Mouse (Mus musculus): ENCODE results near the gene 4930512M02Rik. TPM values are rescaled to one million over a fixed set of nuclear protein-coding genes. Genes with fewer than 3 reads are reported as not detected.
A peak's percentile ranks its signal among the peaks of the same experiment; 100 is the strongest.

The 4930512M02Rik gene
- polyA plus RNA-seq, 1 experiment from 2014 or later, result not detected

- 74% methylated on average over 4 of the region's 4 CpGs for WGBS
- TF ChIP-seq CTCF (IDR thresholded peaks at IDR 0.05; ENCODE audit: low read depth), result no peak
- no peaks in the 10 kb centered on the region for H3K9me3 ChIP-seq (ENCODE audit: low read depth, low read length)
- ATAC-seq (ENCODE audit: insufficient read depth), result no peak
- no peak overlapping the region for H3K27ac ChIP-seq (ENCODE audit: low read depth)
- H3K36me3 ChIP-seq (ENCODE audit: insufficient read depth), result no peaks in the 10 kb centered on the region
- no peak for DNase-seq
- H3K4me2 ChIP-seq, result no peak overlapping the region
- no peaks in the 10 kb centered on the region for H3K4me1 ChIP-seq (ENCODE audit: insufficient read depth)
- no peaks in the 10 kb centered on the region for H3K27me3 ChIP-seq (ENCODE audit: insufficient read depth, low read length)
- H3K4me3 ChIP-seq (ENCODE audit: low read depth, low read length), result no peak overlapping the region
- no peak overlapping the region for H3K9ac ChIP-seq
Measured at GRCm38 (mm10) chr11:11660651-11661050, 33.0 kb upstream of the 4930512M02Rik start.

GRCm38 (mm10) chr11:11658834-11659233, 31.2 kb upstream of the 4930512M02Rik start:
- no peak for DNase-seq
- Histone ChIP-seq H3K9ac (no peak overlapping the region), H3K9me3 (ENCODE audit: low read depth, low read length) (no peaks in the 10 kb centered on the region), H3K27ac (ENCODE audit: low read depth) (no peak overlapping the region), H3K27me3 (ENCODE audit: insufficient read depth, low read length) (no peaks in the 10 kb centered on the region), H3K4me3 (ENCODE audit: low read depth, low read length) (no peak overlapping the region), H3K4me2 (no peak overlapping the region), H3K4me1 (ENCODE audit: insufficient read depth) (no peaks in the 10 kb centered on the region), H3K36me3 (ENCODE audit: insufficient read depth) (no peaks in the 10 kb centered on the region)
- no peak for ATAC-seq (ENCODE audit: insufficient read depth)
- no peak for TF ChIP-seq CTCF (IDR thresholded peaks at IDR 0.05; ENCODE audit: low read depth)
- 70% methylated on average over 4 of the region's 4 CpGs for WGBS

DNA sequence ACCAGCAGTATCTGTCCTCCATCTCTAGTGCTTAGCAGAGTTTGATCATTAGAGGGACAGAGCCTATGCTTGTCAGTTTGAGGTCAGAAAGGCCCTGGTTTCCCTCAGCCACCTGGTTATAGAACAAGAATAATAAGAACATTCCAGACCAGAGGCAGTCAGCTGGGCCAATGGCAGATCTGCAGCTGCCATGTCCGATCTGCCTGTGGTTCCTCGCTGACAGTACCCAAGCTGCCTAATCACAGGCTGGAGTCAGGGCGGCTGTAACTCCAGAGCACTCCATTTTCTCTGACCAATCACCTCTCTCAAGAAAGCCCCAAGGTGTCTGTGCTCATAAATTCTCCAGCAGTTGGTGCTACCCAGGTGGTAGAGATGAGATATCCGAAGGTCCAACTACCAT, 30.0 kb upstream of the 4930512M02Rik start:
- no peaks in the 10 kb centered on the region for H3K36me3 ChIP-seq (ENCODE audit: insufficient read depth)
- no peaks in the 10 kb centered on the region for H3K4me1 ChIP-seq (ENCODE audit: insufficient read depth)
- no peaks in the 10 kb centered on the region for H3K27me3 ChIP-seq (ENCODE audit: insufficient read depth, low read length)
- no peak for TF ChIP-seq CTCF (IDR thresholded peaks at IDR 0.05; ENCODE audit: low read depth)
- H3K9me3 ChIP-seq (ENCODE audit: low read depth, low read length), result no peaks in the 10 kb centered on the region
- WGBS, result 77% methylated on average over 4 of the region's 4 CpGs
- DNase-seq (no peak), ATAC-seq (ENCODE audit: insufficient read depth) (no peak)
- H3K4me3 ChIP-seq (ENCODE audit: low read depth, low read length), result no peak overlapping the region
- no peak overlapping the region for H3K4me2 ChIP-seq
- H3K9ac ChIP-seq, result no peak overlapping the region
- no peak overlapping the region for H3K27ac ChIP-seq (ENCODE audit: low read depth)

- Histone ChIP-seq H3K36me3 (ENCODE audit: insufficient read depth) (no peaks in the 10 kb centered on the region), H3K27ac (ENCODE audit: low read depth) (no peak overlapping the region), H3K9ac (no peak overlapping the region), H3K27me3 (ENCODE audit: insufficient read depth, low read length) (no peaks in the 10 kb centered on the region), H3K4me3 (ENCODE audit: low read depth, low read length) (no peak overlapping the region), H3K9me3 (ENCODE audit: low read depth, low read length) (no peaks in the 10 kb centered on the region), H3K4me2 (no peak overlapping the region), H3K4me1 (ENCODE audit: insufficient read depth) (no peaks in the 10 kb centered on the region)
- DNase-seq (peak; percentile 3), ATAC-seq (ENCODE audit: insufficient read depth) (peak; percentile 17; the same call in 1 of the 2 replicates)
- no peak for TF ChIP-seq CTCF (IDR thresholded peaks at IDR 0.05; ENCODE audit: low read depth)
- WGBS, result 41% methylated on average over 5 of the region's 5 CpGs
Measured at GRCm38 (mm10) chr11:11656995-11657530, 29.4 kb upstream of the 4930512M02Rik start.

GRCm38 (mm10) chr11:11656388-11656787, 28.8 kb upstream of the 4930512M02Rik start:
- TF ChIP-seq CTCF (IDR thresholded peaks at IDR 0.05; ENCODE audit: low read depth), result no peak
- no peak overlapping the region for H3K4me3 ChIP-seq (ENCODE audit: low read depth, low read length)
- no peaks in the 10 kb centered on the region for H3K36me3 ChIP-seq (ENCODE audit: insufficient read depth)
- no peaks in the 10 kb centered on the region for H3K27me3 ChIP-seq (ENCODE audit: insufficient read depth, low read length)
- no peak overlapping the region for H3K9ac ChIP-seq
- ATAC-seq (ENCODE audit: insufficient read depth) (no peak), DNase-seq (no peak)
- WGBS, result 77% methylated on average over 3 of the region's 3 CpGs
- no peak overlapping the region for H3K27ac ChIP-seq (ENCODE audit: low read depth)
- no peaks in the 10 kb centered on the region for H3K4me1 ChIP-seq (ENCODE audit: insufficient read depth)
- no peak overlapping the region for H3K4me2 ChIP-seq
- H3K9me3 ChIP-seq (ENCODE audit: low read depth, low read length), result no peaks in the 10 kb centered on the region

DNA sequence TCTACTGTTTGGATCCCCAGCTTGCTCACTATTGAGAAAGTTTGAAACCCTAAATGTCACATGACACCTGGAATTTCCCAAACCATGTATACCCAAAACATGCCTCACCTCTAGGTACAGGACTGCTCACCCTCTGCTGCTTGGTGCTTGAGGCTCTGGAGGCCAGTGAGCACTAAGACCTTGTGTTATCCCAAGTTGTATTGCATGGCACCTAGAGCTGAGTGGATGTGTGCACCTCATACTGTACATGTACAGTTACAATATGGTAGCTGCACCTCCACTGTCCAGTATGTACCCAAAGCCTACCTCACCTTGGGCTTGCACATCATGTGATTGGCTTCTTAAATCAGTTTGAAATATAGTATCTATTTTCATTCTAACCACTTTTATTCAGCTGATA, 16.7 kb upstream of the 4930512M02Rik start:
- Histone ChIP-seq H3K27ac (ENCODE audit: low read depth) (no peak overlapping the region), H3K4me2 (no peak overlapping the region), H3K4me1 (ENCODE audit: insufficient read depth) (no peaks in the 10 kb centered on the region), H3K9me3 (ENCODE audit: low read depth, low read length) (no peaks in the 10 kb centered on the region), H3K4me3 (ENCODE audit: low read depth, low read length) (no peak overlapping the region), H3K36me3 (ENCODE audit: insufficient read depth) (no peaks in the 10 kb centered on the region), H3K9ac (no peak overlapping the region), H3K27me3 (ENCODE audit: insufficient read depth, low read length) (no peaks in the 10 kb centered on the region)
- ATAC-seq (ENCODE audit: insufficient read depth), result no peak
- DNase-seq, result no peak
- TF ChIP-seq CTCF (IDR thresholded peaks at IDR 0.05; ENCODE audit: low read depth), result no peak

GRCm38 (mm10) chr11:11624073-11624705, 3.4 kb downstream of the 4930512M02Rik start:
- Histone ChIP-seq H3K4me1 (ENCODE audit: insufficient read depth) (no peaks in the 10 kb centered on the region), H3K27me3 (ENCODE audit: insufficient read depth, low read length) (no peaks in the 10 kb centered on the region), H3K27ac (ENCODE audit: low read depth) (no peak overlapping the region), H3K9ac (no peak overlapping the region), H3K36me3 (ENCODE audit: insufficient read depth) (no peaks in the 10 kb centered on the region), H3K9me3 (ENCODE audit: low read depth, low read length) (no peaks in the 10 kb centered on the region), H3K4me3 (ENCODE audit: low read depth, low read length) (no peak overlapping the region), H3K4me2 (no peak overlapping the region)
- ATAC-seq (ENCODE audit: insufficient read depth) (no peak), DNase-seq (no peak)
- WGBS, result 49% methylated on average over 4 of the region's 4 CpGs
- no peak for TF ChIP-seq CTCF (IDR thresholded peaks at IDR 0.05; ENCODE audit: low read depth)

Data from lung, embryonic 14.5 days (tissue).